Mouse (Mus musculus): Measurements from ENCODE around the gene Armc10.
"Not testable (repeated sequence)": the region's sequence is repeated elsewhere in the genome, so short reads cannot be mapped to it uniquely, and the experiment has no call there.

GRCm38 (mm10) chr5:21599536-21599935, 46.1 kb upstream of the Armc10 start:
- TF ChIP-seq CTCF (conservative IDR thresholded peaks at IDR 0.05; ENCODE audit: low read length); POU5F1 (IDR thresholded peaks at IDR 0.05; ENCODE audit: borderline replicate concordance, low read length); NANOG (IDR thresholded peaks at IDR 0.05; ENCODE audit: borderline replicate concordance, low read length): not testable (repeated sequence)

Measured in E14TG2a.4 (cell line).